ENCODE assay signal across 10 mouse cellular contexts in genomic region chr10:95013946-95014345, GRCm38 (mm10).
DNase-seq lines count a peak whose midpoint lies in the region; ATAC-seq and TF ChIP-seq lines count a peak whose summit lies in the region.
"Had no signal": no experiment of that assay in that cellular context is flagged by ENCODE, and none has a peak within 500 bp of the region (broad histone marks: within the 10 kb centered on the region; RNA-seq: fewer than 3 reads in every experiment).

No protein-coding gene starts in this region.

- peaks cover 8% of the 10 kb centered on the region; the same call in 1 of the 2 replicates for H3K4me1 ChIP-seq in heart, embryonic 15.5 days (replicated peaks)
- H3K4me1 ChIP-seq in stomach, postnatal 0 days (replicated peaks; ENCODE audit: control insufficient read depth, insufficient read depth), result no peaks in the 10 kb centered on the region
- H3K4me1 ChIP-seq: liver, embryonic 15.5 days had no signal

- no peaks in the 10 kb centered on the region for H3K9me3 ChIP-seq in heart, embryonic 15.5 days (replicated peaks)
- H3K9me3 ChIP-seq in stomach, postnatal 0 days (ENCODE audit: control insufficient read depth, low read length), result no peaks in the 10 kb centered on the region
- H3K9me3 ChIP-seq: liver, embryonic 15.5 days had no signal

- no peak overlapping the region for H3K4me3 ChIP-seq in heart, embryonic 15.5 days
- H3K4me3 ChIP-seq in stomach, postnatal 0 days (ENCODE audit: low read depth, low read length), result no peak overlapping the region
- H3K4me3 ChIP-seq: liver, embryonic 15.5 days had no signal

- TF ChIP-seq CTCF in stomach, postnatal 0 days (IDR thresholded peaks at IDR 0.05; ENCODE audit: low read depth), result no peak

- peak; percentile 68; the same call in 1 of the 2 replicates for ATAC-seq in heart, embryonic 15.5 days (replicated peaks; ENCODE audit: insufficient number of reproducible peaks, insufficient read depth, low FRiP score, low read depth)
- no peak for ATAC-seq in stomach, postnatal 0 days (ENCODE audit: low FRiP score, low TSS enrichment)
- ATAC-seq in megakaryocyte, adult 5-6 weeks (ENCODE audit: poor library complexity, severe bottlenecking), result no peak

- H3K4me2 ChIP-seq in heart, embryonic 15.5 days, result no peak overlapping the region
- H3K4me2 ChIP-seq in stomach, postnatal 0 days (replicated peaks; ENCODE audit: low read depth), result no peak overlapping the region
- H3K4me2 ChIP-seq: liver, embryonic 15.5 days had no signal

- WGBS in heart, embryonic 15.5 days, result 57% methylated on average over 4 of the region's 4 CpGs
- WGBS in stomach, postnatal 0 days, result 50% methylated on average over 4 of the region's 4 CpGs

- TF ChIP-seq EP300 in stomach, postnatal 0 days (optimal IDR thresholded peaks at IDR 0.05), result no peak

- no peak overlapping the region for H3K9ac ChIP-seq in heart, embryonic 15.5 days
- H3K9ac ChIP-seq in stomach, postnatal 0 days (ENCODE audit: low read length), result no peak overlapping the region
- H3K9ac ChIP-seq: liver, embryonic 15.5 days had no signal

- H3K36me3 ChIP-seq in heart, embryonic 15.5 days, result no peaks in the 10 kb centered on the region
- H3K36me3 ChIP-seq in stomach, postnatal 0 days (ENCODE audit: control insufficient read depth, insufficient read depth, low read length), result no peaks in the 10 kb centered on the region
- H3K36me3 ChIP-seq: liver, embryonic 15.5 days had no signal

- DNase-seq in kidney, adult 11 months, result peak; percentile 20
- DNase-seq in kidney, adult 9 months, result no peak
- peak; percentile 84 to 90 for DNase-seq in cerebellum, postnatal 10 days
- no peak for DNase-seq in stomach, postnatal 0 days (ENCODE audit: low spot score)
- DNase-seq in kidney, postnatal 14 days, result no peak
- no peak for DNase-seq in right cerebral cortex, postnatal 14 days

- H3K27ac ChIP-seq in heart, embryonic 15.5 days, result peak overlapping the region; percentile 69
- 0 out of 2 replicates have a peak overlapping the region, but pooled peaks have one; percentile 4 for H3K27ac ChIP-seq in stomach, postnatal 0 days (replicated peaks)
- H3K27ac ChIP-seq: liver, embryonic 15.5 days had no signal

- H3K27me3 ChIP-seq in heart, embryonic 15.5 days, result no peaks in the 10 kb centered on the region
- no peaks in the 10 kb centered on the region for H3K27me3 ChIP-seq in stomach, postnatal 0 days (ENCODE audit: control insufficient read depth, insufficient read depth, low read length)
- H3K27me3 ChIP-seq: CH12.LX; liver, embryonic 15.5 days had no signal

Comparison
In these comparisons a context has a peak if more than half of its experiments do, and no peak if none do; other contexts are left out.
1. DNase-seq: peak in kidney, adult 11 months (single experiment) and cerebellum, postnatal 10 days (2 of 2); none in kidney, adult 9 months (single experiment), stomach, postnatal 0 days (single experiment), kidney, postnatal 14 days (single experiment) and right cerebral cortex, postnatal 14 days (single experiment).